Mouse (Mus musculus): ENCODE data around the gene Pcdh7.

The Pcdh7 gene

DNA sequence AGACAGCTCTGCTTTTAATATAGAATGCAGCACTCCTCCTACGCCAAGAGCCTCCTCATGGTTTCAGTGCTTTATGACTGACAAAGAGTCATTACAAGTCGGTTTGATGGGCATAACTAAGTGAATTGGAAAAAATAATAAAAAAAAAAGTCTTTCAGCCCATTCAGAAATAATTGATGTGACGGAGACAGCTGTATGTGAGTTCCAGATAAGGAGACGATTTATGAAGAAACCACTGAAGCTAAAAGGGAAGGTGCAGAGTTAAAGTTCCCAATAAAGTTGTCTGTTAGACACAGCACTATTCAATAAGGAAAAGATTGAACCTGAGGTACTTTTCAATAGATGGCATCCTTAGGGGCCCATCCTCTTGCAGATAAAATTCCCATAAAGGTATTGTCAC is 189.5 kb downstream of the Pcdh7 start:
- no peak for DNase-seq (ENCODE audit: extremely low spot score, low spot score)

DNA sequence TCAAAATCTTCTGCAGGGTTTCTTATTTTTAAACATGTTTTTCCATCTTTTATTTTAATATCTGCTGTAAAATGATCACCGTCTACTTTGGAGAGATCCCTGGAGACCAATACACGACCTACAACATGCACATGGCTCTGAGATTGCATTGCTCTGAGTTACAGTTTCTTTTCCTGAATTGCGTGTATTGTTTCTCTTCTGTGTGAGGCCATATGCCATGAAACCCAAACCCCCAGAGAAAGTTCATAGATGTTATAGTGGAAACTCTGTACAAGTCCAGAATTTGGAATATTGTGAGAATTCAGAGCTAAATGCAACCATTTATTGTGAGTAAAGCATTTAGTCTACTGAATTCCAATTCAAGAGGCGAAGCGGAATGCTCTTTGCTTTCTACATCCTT is 203.4 kb downstream of the Pcdh7 start:
- no peak for DNase-seq (ENCODE audit: extremely low spot score, low spot score)

DNA sequence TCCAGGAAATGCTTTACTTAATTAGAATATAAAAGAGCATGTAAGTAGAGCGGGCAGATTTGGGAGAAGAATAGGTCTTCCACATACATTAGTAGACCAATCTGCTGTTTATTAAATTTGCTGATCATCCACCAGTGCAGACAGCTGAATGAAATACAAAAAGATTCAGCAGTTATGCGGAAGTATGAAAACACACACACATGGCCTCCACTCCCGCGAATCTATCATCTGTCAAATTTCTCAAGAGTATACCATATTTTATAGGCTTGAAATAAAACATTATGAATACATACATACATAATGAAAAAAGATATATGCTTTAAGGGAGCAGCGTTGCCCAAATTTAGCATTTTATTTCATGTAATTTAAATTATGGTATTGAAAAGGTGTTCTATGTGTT is 213.6 kb downstream of the Pcdh7 start:
- DNase-seq (ENCODE audit: extremely low spot score, low spot score) = no peak

DNA sequence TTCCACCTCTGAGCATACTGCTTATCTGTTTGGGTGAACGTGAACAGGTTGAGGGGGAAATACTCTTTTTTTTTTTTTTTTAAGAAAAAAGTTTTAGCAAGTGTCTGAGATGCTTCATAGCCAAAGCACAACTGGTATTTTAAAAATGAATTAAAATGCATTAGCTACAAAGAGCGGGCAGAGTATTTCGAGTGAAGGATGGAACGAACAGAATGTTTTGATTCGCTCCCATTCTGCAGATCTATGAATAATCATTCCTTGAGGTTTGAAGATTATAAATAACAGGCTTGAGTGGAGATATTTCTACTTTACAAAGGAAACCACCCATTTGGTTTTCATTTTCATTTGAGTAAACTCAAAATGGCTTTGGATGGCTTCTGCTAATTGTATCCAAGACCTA is 214.0 kb downstream of the Pcdh7 start:
- DNase-seq (ENCODE audit: extremely low spot score, low spot score) = no peak

GRCm38 (mm10) chr5:57934666-57935065 is 216.9 kb downstream of the Pcdh7 start:
- DNase-seq (ENCODE audit: extremely low spot score, low spot score) = no peak

- DNase-seq (ENCODE audit: extremely low spot score, low spot score) = no peak
Observed at GRCm38 (mm10) chr5:57940457-57940856, 222.7 kb downstream of the Pcdh7 start.

DNA sequence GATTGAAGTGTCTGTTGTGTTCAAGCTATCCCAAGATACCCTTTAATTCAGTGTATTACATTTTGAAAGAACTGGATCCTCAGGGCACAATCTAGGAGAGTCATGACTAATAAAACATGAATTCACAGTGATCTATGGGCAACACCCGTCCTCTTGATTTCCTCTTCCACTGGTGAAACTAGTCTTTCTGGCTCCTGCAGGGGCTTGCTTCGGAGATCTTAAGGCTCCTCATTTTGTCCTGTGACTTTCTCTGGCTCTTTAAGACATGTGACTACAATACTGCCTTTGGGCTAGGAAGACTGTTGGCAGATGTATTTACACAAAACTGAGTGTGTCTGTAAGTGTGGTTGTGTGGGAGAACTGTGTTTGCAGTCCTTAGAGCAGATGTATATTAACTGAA is 225.4 kb downstream of the Pcdh7 start:
- DNase-seq (ENCODE audit: extremely low spot score, low spot score) = no peak

GRCm38 (mm10) chr5:57943611-57944010 is 225.8 kb downstream of the Pcdh7 start:
- no peak for DNase-seq (ENCODE audit: extremely low spot score, low spot score)

- no peak for DNase-seq (ENCODE audit: extremely low spot score, low spot score)
Observed at GRCm38 (mm10) chr5:57945419-57945818, 227.7 kb downstream of the Pcdh7 start.

GRCm38 (mm10) chr5:57959317-57959716 is 241.6 kb downstream of the Pcdh7 start:
- DNase-seq (ENCODE audit: extremely low spot score, low spot score) = no peak

- DNase-seq (ENCODE audit: extremely low spot score, low spot score) = no peak
Observed at GRCm38 (mm10) chr5:57963792-57964191, 246.0 kb downstream of the Pcdh7 start.

DNA sequence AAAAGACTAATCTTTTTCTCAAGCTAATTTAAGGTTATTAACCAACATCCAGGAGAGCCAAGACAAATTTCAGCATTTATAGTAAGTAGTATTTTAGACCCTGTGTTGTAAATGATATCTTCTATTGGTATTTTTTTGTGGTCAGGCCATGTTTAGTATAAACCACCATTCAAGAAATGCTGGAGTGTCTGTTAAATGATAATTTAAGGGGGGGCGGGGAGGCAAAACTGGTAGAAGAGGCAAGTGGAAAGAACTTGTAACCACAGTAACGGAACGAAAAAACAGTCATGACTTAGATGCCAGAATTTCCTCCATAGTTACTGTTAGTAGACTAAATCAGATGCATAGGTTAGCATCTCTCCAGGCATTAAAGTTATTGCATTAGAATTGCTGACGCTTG is 246.4 kb downstream of the Pcdh7 start:
- no peak for DNase-seq (ENCODE audit: extremely low spot score, low spot score)

DNA sequence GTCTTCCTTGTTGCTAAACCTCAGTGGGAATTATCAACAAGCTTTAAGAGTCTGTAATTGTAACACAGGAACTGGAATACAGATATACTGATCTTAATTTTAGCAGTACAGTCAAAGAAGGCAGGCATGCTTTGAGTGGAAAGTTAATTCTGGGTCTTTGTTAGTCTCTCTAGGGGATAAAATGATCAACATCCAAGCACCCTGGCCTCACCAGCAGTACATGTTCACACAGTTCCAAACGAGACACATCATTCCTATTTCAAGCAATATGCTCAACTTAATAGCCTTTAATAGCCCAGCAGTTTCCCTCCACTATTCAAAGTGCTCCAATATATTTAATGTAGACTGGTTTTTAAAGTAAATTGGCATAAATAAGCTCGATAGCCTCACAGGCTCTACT is 275.8 kb downstream of the Pcdh7 start:
- no peak for DNase-seq (ENCODE audit: extremely low spot score, low spot score)

GRCm38 (mm10) chr5:58021331-58021730 is 303.6 kb downstream of the Pcdh7 start:
- no peak for DNase-seq (ENCODE audit: extremely low spot score, low spot score)

GRCm38 (mm10) chr5:58025123-58025522 is 307.4 kb downstream of the Pcdh7 start:
- no peak for DNase-seq (ENCODE audit: extremely low spot score, low spot score)

GRCm38 (mm10) chr5:58025759-58026158 is 308.0 kb downstream of the Pcdh7 start:
- DNase-seq (ENCODE audit: extremely low spot score, low spot score) = peak; percentile 23

DNA sequence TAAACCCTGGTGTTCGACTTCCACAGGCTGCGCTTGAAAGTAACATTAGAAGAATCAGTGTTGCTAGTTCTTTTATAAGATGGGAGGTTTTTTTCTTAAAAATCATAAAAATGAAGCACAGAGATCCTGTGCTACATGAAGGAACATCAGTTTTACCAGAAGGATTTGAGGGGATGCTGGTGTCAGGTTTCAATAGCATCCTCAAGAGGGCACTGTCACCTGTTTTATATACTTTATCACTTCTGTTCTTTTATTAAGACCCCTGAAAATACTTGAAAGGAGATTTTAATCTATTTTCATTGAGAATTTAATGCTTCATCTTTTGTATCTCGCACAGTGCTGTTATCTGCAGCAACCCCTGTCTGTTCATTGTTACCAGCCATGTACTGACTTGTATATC is 322.1 kb downstream of the Pcdh7 start:
- DNase-seq (ENCODE audit: extremely low spot score, low spot score) = no peak

- no peak for DNase-seq (ENCODE audit: extremely low spot score, low spot score)
Observed at GRCm38 (mm10) chr5:58044216-58044615, 326.4 kb downstream of the Pcdh7 start.

- no peak for DNase-seq (ENCODE audit: extremely low spot score, low spot score)
Observed at GRCm38 (mm10) chr5:58081054-58081453, 363.3 kb downstream of the Pcdh7 start.

DNA sequence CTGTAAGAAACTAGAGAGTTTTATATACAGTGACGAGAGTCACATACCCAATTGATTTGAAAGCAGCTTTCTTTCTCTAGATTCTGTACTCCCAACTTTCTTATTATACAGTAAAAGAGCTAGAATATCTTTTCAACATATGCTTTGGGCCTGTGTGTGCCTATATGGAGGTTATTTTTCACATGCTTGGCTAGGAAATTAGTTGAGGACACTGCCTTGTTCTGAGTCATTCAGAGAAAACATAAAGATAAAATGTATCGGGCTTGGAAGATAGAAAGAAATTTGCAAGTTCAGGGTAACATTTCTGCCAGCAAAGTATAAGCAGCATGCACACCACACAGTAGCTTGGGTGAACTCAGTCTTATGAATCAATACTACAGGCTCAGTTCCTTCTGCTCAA is 364.5 kb downstream of the Pcdh7 start:
- DNase-seq (ENCODE audit: extremely low spot score, low spot score) = no peak

GRCm38 (mm10) chr5:58083056-58083455 is 365.3 kb downstream of the Pcdh7 start:
- DNase-seq (ENCODE audit: extremely low spot score, low spot score) = no peak

GRCm38 (mm10) chr5:58083972-58084371 is 366.2 kb downstream of the Pcdh7 start:
- DNase-seq (ENCODE audit: extremely low spot score, low spot score) = no peak

- DNase-seq (ENCODE audit: extremely low spot score, low spot score) = no peak
Observed at GRCm38 (mm10) chr5:58108665-58109364, 391.0 kb downstream of the Pcdh7 start.

- no peak for DNase-seq (ENCODE audit: extremely low spot score, low spot score)
Observed at GRCm38 (mm10) chr5:58116096-58116495, 398.3 kb downstream of the Pcdh7 start.

Data from neural tube, embryonic 10.5 days (tissue).